Mouse (Mus musculus) kidney, embryonic 16.5 days (tissue): ENCODE measurements around the gene Fzr1. TPM values are rescaled to one million over a fixed set of nuclear protein-coding genes. Genes with fewer than 3 reads are reported as not detected.

ENCODE experiments used
- ATAC-seq: fragments of 200-750 bp; cut with Nextera tagmentation; 2 replicates; pipeline ENCODE4 v1.8.0; 2017; ENCODE audit warnings: moderate TSS enrichment; ENCODE audit not compliant: low FRiP score, low TSS enrichment
- H3K27ac ChIP-seq: fragments of 300-500 bp; sonication (generic); 2 replicates; pipeline ENCODE4 v1.5.1; 2014; ENCODE audit warnings: low read length
- H3K27me3 ChIP-seq: fragments of 300-500 bp; sonication (generic); 2 replicates; pipeline ENCODE4 v1.6.1; 2014; ENCODE audit warnings: low read length, control low read depth, mixed read lengths; ENCODE audit not compliant: insufficient read depth
- H3K36me3 ChIP-seq: fragments of 300-500 bp; sonication (generic); 2 replicates; pipeline ENCODE4 v1.6.1; 2014; ENCODE audit warnings: low read length, control low read depth, mixed read lengths; ENCODE audit not compliant: insufficient read depth
- H3K4me1 ChIP-seq: fragments of 300-500 bp; sonication (generic); 2 replicates; pipeline ENCODE4 v1.6.1; 2014; ENCODE audit warnings: low read length, control low read depth, mixed read lengths; ENCODE audit not compliant: insufficient read depth
- H3K4me2 ChIP-seq: fragments of 300-500 bp; sonication (generic); replicated peaks from 2 replicates; pipeline ENCODE4 v1.6.1; 2014; ENCODE audit warnings: low read depth, low read length
- H3K4me3 ChIP-seq: fragments of 300-500 bp; sonication (generic); 2 replicates; pipeline ENCODE4 v1.5.1; 2014; ENCODE audit warnings: mild to moderate bottlenecking, low read length
- H3K9ac ChIP-seq: fragments of 300-500 bp; sonication (generic); replicated peaks from 2 replicates; pipeline ENCODE4 v1.6.1; 2014; ENCODE audit warnings: low read length
- H3K9me3 ChIP-seq: fragments of 300-500 bp; sonication (generic); 2 replicates; pipeline ENCODE4 v1.6.1; 2016; ENCODE audit warnings: low read length, control low read depth
- WGBS: fragments of 180-500 bp; shearing (Covaris S2); extraction: QIAGEN DNeasy Blood & Tissue Kit; methylation state at CpG from one replicate; pipeline ENCODE4 v1.1.7; 2014; 5-methylcytosine and 5-hydroxymethylcytosine counted together
- polyA plus RNA-seq: library from polyadenylated mRNA; unstranded; fragments of >200 nt; fragmentation: Nextera tagmentation; extraction: Ambion mirVana; gene quantifications from 2 replicates; pipeline ENCODE4 v1.2.1, GENCODE M21; 2015

The Fzr1 gene
- polyA plus RNA-seq, 1 experiment from 2014 or later = 111 TPM

- Histone ChIP-seq H3K4me2 (no peak overlapping the region), H3K4me1 (peaks cover 27% of the 10 kb centered on the region), H3K9ac (no peak overlapping the region), H3K27ac (peak overlapping the region; percentile 82; the same call in 1 of the 2 replicates), H3K36me3 (no peaks in the 10 kb centered on the region), H3K4me3 (no peak overlapping the region), H3K27me3 (peaks cover 11% of the 10 kb centered on the region; the same call in 1 of the 2 replicates), H3K9me3 (no peaks in the 10 kb centered on the region)
- WGBS = 80% methylated on average over 4 of the region's 4 CpGs
- ATAC-seq = no peak
Measured at GRCm38 (mm10) chr10:81336558-81336957, 41.8 kb downstream of the Fzr1 start.

GRCm38 (mm10) chr10:81335393-81336340, 42.6 kb downstream of the Fzr1 start:
- no peak overlapping the region for H3K4me2 ChIP-seq
- no peaks in the 10 kb centered on the region for H3K9me3 ChIP-seq
- H3K27ac ChIP-seq = peak overlapping the region; percentile 82
- ATAC-seq = peak; percentile 46; the same call in 1 of the 2 replicates
- H3K27me3 ChIP-seq = 0 out of 2 replicates have a peak, but pooled peaks cover 4% of the 10 kb centered on the region
- peak overlapping the region; percentile 29; the same call in 1 of the 2 replicates for H3K9ac ChIP-seq
- H3K4me1 ChIP-seq = peaks cover 27% of the 10 kb centered on the region
- 41% methylated on average over 19 of the region's 19 CpGs for WGBS
- no peak overlapping the region for H3K4me3 ChIP-seq
- no peaks in the 10 kb centered on the region for H3K36me3 ChIP-seq

GRCm38 (mm10) chr10:81334324-81334723, 44.0 kb downstream of the Fzr1 start:
- Histone ChIP-seq H3K27ac (peak overlapping the region; percentile 71; the same call in 1 of the 2 replicates), H3K4me1 (peaks cover 37% of the 10 kb centered on the region), H3K27me3 (0 out of 2 replicates have a peak, but pooled peaks cover 4% of the 10 kb centered on the region), H3K9ac (peak overlapping the region; percentile 34), H3K9me3 (no peaks in the 10 kb centered on the region), H3K4me3 (no peak overlapping the region), H3K4me2 (no peak overlapping the region), H3K36me3 (no peaks in the 10 kb centered on the region)
- 39% methylated on average over 11 of the region's 11 CpGs for WGBS
- no peak for ATAC-seq

- H3K4me2 ChIP-seq = peak overlapping the region; percentile 39
- H3K4me3 ChIP-seq = peak overlapping the region; percentile 15
- no peak for ATAC-seq
- peaks cover under 1% of the 10 kb centered on the region; the same call in 1 of the 2 replicates for H3K36me3 ChIP-seq
- H3K9me3 ChIP-seq = no peaks in the 10 kb centered on the region
- WGBS = 29% methylated on average over 29 of the region's 29 CpGs
- H3K4me1 ChIP-seq = peaks cover 50% of the 10 kb centered on the region
- 0 out of 2 replicates have a peak, but pooled peaks cover 4% of the 10 kb centered on the region for H3K27me3 ChIP-seq
- H3K27ac ChIP-seq = no peak overlapping the region
- peak overlapping the region; percentile 27 for H3K9ac ChIP-seq
Measured at GRCm38 (mm10) chr10:81332277-81332676, 46.0 kb downstream of the Fzr1 start.

GRCm38 (mm10) chr10:81330007-81330406, 48.3 kb downstream of the Fzr1 start:
- no peak for ATAC-seq
- Histone ChIP-seq H3K9ac (peak overlapping the region; percentile 14), H3K4me2 (peak overlapping the region; percentile 34), H3K4me3 (peak overlapping the region; percentile 26; the same call in 1 of the 2 replicates), H3K36me3 (peaks cover 23% of the 10 kb centered on the region), H3K27me3 (0 out of 2 replicates have a peak, but pooled peaks cover 4% of the 10 kb centered on the region), H3K27ac (peak overlapping the region; percentile 89), H3K9me3 (no peaks in the 10 kb centered on the region), H3K4me1 (peaks cover 39% of the 10 kb centered on the region)
- 58% methylated on average over 4 of the region's 4 CpGs for WGBS

- H3K4me3 ChIP-seq = peak overlapping the region; percentile 26
- peak overlapping the region; percentile 34 for H3K4me2 ChIP-seq
- peak overlapping the region; percentile 89 for H3K27ac ChIP-seq
- peak; percentile 69 for ATAC-seq
- H3K4me1 ChIP-seq = peaks cover 33% of the 10 kb centered on the region
- peak overlapping the region; percentile 31 for H3K9ac ChIP-seq
- WGBS = 50% methylated on average over 10 of the region's 10 CpGs
- no peaks in the 10 kb centered on the region for H3K9me3 ChIP-seq
- 0 out of 2 replicates have a peak, but pooled peaks cover 4% of the 10 kb centered on the region for H3K27me3 ChIP-seq
- peaks cover 29% of the 10 kb centered on the region for H3K36me3 ChIP-seq
Measured at GRCm38 (mm10) chr10:81329194-81329975, 48.9 kb downstream of the Fzr1 start.

- WGBS = 12% methylated on average over 10 of the region's 10 CpGs
- Histone ChIP-seq H3K27me3 (0 out of 2 replicates have a peak, but pooled peaks cover 4% of the 10 kb centered on the region), H3K4me3 (peak within 1 kb of the TSS; percentile 26), H3K4me2 (peak within 1 kb of the TSS; percentile 34), H3K9me3 (no peaks in the 10 kb centered on the region), H3K27ac (peak within 1 kb of the TSS; percentile 89), H3K9ac (peak within 1 kb of the TSS; percentile 31), H3K36me3 (peaks cover 39% of the 10 kb centered on the region), H3K4me1 (peaks cover 29% of the 10 kb centered on the region)
- ATAC-seq = peak; percentile 39
Measured at GRCm38 (mm10) chr10:81328386-81328785, 49.9 kb downstream of the Fzr1 start, which contains the start of gene Tbxa2r. Gene Tbxa2r (plus strand): TSS chr10:81328731.

GRCm38 (mm10) chr10:81327959-81328358, 50.4 kb downstream of the Fzr1 start:
- 12% methylated on average over 2 of the region's 2 CpGs for WGBS
- Histone ChIP-seq H3K27me3 (0 out of 2 replicates have a peak, but pooled peaks cover 3% of the 10 kb centered on the region), H3K4me3 (no peak overlapping the region), H3K36me3 (peaks cover 43% of the 10 kb centered on the region), H3K4me2 (peak overlapping the region; percentile 34; the same call in 1 of the 2 replicates), H3K9ac (0 out of 2 replicates have a peak overlapping the region, but pooled peaks have one; percentile 3), H3K4me1 (peaks cover 29% of the 10 kb centered on the region), H3K9me3 (no peaks in the 10 kb centered on the region), H3K27ac (peak overlapping the region; percentile 89)
- ATAC-seq = no peak

- 76% methylated on average over 6 of the region's 6 CpGs for WGBS
- peak; percentile 17; the same call in 1 of the 2 replicates for ATAC-seq
- Histone ChIP-seq H3K4me2 (no peak overlapping the region), H3K36me3 (peaks cover 51% of the 10 kb centered on the region), H3K9ac (no peak overlapping the region), H3K9me3 (no peaks in the 10 kb centered on the region), H3K27me3 (no peaks in the 10 kb centered on the region), H3K4me1 (peaks cover 33% of the 10 kb centered on the region), H3K4me3 (no peak overlapping the region), H3K27ac (peak overlapping the region; percentile 76)
Measured at GRCm38 (mm10) chr10:81326858-81327257, 51.5 kb downstream of the Fzr1 start.
